Mouse (Mus musculus): ENCODE results near the gene Nfkbia.

Gene Nfkbia

GRCm38 (mm10) chr12:55442861-55443850 is 49.3 kb downstream of the Nfkbia start:
- DNase-seq (ENCODE audit: low spot score), result peak; percentile 87

- no peak for DNase-seq (ENCODE audit: low spot score)
Measured at GRCm38 (mm10) chr12:55442245-55442644, 50.2 kb downstream of the Nfkbia start.

DNA sequence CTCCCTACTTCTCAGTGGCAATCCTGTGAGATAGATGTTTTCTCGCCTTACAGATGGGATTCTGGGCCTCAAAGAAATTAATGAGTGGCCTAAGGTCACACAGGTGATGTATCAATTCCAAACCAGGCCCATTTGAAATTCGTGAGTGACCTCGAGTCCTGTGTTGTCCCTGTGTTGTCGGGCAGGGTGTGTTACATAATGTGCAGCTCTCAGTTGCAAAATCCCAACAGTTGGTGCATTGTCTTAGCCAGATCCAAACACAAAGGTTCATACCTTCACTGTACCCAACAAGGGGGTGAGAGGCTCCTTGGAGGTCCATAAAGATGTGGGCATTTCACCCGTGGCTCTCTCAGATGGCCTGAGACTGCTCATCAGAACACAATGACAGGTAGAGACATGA is 52.0 kb downstream of the Nfkbia start:
- no peak for DNase-seq (ENCODE audit: low spot score)
